Mouse (Mus musculus): ENCODE data around the gene Plxnb2. TPM values are rescaled to one million over a fixed set of nuclear protein-coding genes. Genes with fewer than 3 reads are reported as not detected.

Gene Plxnb2
- 171 and 187 TPM in 2 replicates for polyA plus RNA-seq (2012; rRNA removed)

- peak; percentile 75 for DNase-seq (ENCODE audit: low spot score)
Observed at GRCm38 (mm10) chr15:89180571-89181229, at the start of gene Plxnb2. Plxnb2 (minus strand) TSS chr15:89180788.

- no peak for DNase-seq (ENCODE audit: low spot score)
Observed at GRCm38 (mm10) chr15:89215611-89216233, 35.1 kb upstream of the Plxnb2 start.

- no peak for DNase-seq (ENCODE audit: low spot score)
Observed at GRCm38 (mm10) chr15:89214953-89215352, 34.4 kb upstream of the Plxnb2 start.

GRCm38 (mm10) chr15:89213517-89213916, 32.9 kb upstream of the Plxnb2 start:
- DNase-seq (ENCODE audit: low spot score) = no peak

- no peak for DNase-seq (ENCODE audit: low spot score)
Observed at GRCm38 (mm10) chr15:89212495-89212894, 31.9 kb upstream of the Plxnb2 start.

GRCm38 (mm10) chr15:89211716-89212461, 31.3 kb upstream of the Plxnb2 start:
- no peak for DNase-seq (ENCODE audit: low spot score)

GRCm38 (mm10) chr15:89210915-89211715, 30.5 kb upstream of the Plxnb2 start, which contains the start of gene Ppp6r2:
Ppp6r2 (plus strand) TSS chr15:89211553.
- DNase-seq (ENCODE audit: low spot score) = peak; percentile 79

GRCm38 (mm10) chr15:89209886-89210761, 29.5 kb upstream of the Plxnb2 start:
- peak; percentile 63 for DNase-seq (ENCODE audit: low spot score)

GRCm38 (mm10) chr15:89207457-89207856, 26.9 kb upstream of the Plxnb2 start:
- DNase-seq (ENCODE audit: low spot score) = no peak

- no peak for DNase-seq (ENCODE audit: low spot score)
Observed at GRCm38 (mm10) chr15:89197056-89197455, 16.5 kb upstream of the Plxnb2 start.

- peak; percentile 90 for DNase-seq (ENCODE audit: low spot score)
Observed at GRCm38 (mm10) chr15:89196313-89196706, 15.7 kb upstream of the Plxnb2 start, which contains the start of gene Dennd6b. Dennd6b (minus strand) TSS chr15:89196496.

- DNase-seq (ENCODE audit: low spot score) = peak; percentile 80
Observed at GRCm38 (mm10) chr15:89195690-89196312, 15.2 kb upstream of the Plxnb2 start.

- no peak for DNase-seq (ENCODE audit: low spot score)
Observed at GRCm38 (mm10) chr15:89195261-89195681, 14.7 kb upstream of the Plxnb2 start.

GRCm38 (mm10) chr15:89184937-89185227, 4.3 kb upstream of the Plxnb2 start:
- no peak for DNase-seq (ENCODE audit: low spot score)

- DNase-seq (ENCODE audit: low spot score) = no peak
Observed at GRCm38 (mm10) chr15:89184141-89184936, 3.8 kb upstream of the Plxnb2 start.

- DNase-seq (ENCODE audit: low spot score) = no peak
Observed at GRCm38 (mm10) chr15:89182842-89183241, 2.3 kb upstream of the Plxnb2 start.

GRCm38 (mm10) chr15:89182328-89182741, 1.7 kb upstream of the Plxnb2 start:
- DNase-seq (ENCODE audit: low spot score) = no peak

GRCm38 (mm10) chr15:89181561-89182270, 1.1 kb upstream of the Plxnb2 start:
- no peak for DNase-seq (ENCODE audit: low spot score)

GRCm38 (mm10) chr15:89180081-89180541, 477 bp downstream of the Plxnb2 start:
- no peak for DNase-seq (ENCODE audit: low spot score)
